ENCODE assay signal across 10 mouse cellular contexts in the genomic region with DNA sequence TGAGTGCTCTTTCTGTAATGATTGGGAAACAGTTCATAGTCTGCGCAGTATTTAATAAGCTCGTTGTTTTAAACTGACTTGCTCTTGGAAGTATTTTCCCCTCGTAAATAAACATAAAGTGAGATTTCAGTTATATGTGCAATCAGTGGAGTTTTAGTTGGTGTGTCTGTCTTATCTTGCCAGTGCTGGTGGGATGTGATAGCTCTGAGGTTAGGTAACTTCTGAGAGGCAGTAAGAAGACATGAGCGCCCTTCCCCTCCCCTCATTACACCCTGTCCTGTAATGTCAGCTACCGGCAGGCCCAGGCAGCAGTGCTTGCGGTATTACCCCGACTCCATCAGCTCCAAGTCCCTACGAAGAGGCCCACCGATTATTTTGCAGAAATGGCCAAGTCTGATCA. TPM values are rescaled to one million over a fixed set of nuclear protein-coding genes. Genes with fewer than 3 reads are reported as not detected.
DNase-seq lines count a peak whose midpoint lies in the region; ATAC-seq and TF ChIP-seq lines count a peak whose summit lies in the region.
"Had no signal": no experiment of that assay in that cellular context is flagged by ENCODE, and none has a peak within 500 bp of the region (broad histone marks: within the 10 kb centered on the region; RNA-seq: fewer than 3 reads in every experiment).

No protein-coding gene starts in this region.

- peaks cover 44% of the 10 kb centered on the region for H3K36me3 ChIP-seq in megakaryocyte, embryonic 14.5 days (replicated peaks; ENCODE audit: low read length)
- H3K36me3 ChIP-seq in forebrain, embryonic 13.5 days (ENCODE audit: poor library complexity, severe bottlenecking): peaks cover 42% of the 10 kb centered on the region
- H3K36me3 ChIP-seq in liver, adult 2 months (ENCODE audit: control insufficient read depth, insufficient read depth, low read length): peaks cover 21% of the 10 kb centered on the region; the same call in 1 of the 2 replicates
- peaks cover 29% of the 10 kb centered on the region for H3K36me3 ChIP-seq in stomach, embryonic 15.5 days

- WGBS in forebrain, embryonic 13.5 days: 92% methylated on average over 9 of the region's 9 CpGs
- WGBS in liver, adult 2 months: 70% methylated on average over 9 of the region's 9 CpGs
- WGBS in stomach, embryonic 15.5 days: 82% methylated on average over 9 of the region's 9 CpGs

- H3K79me2 ChIP-seq in liver, adult 2 months (ENCODE audit: control insufficient read depth, insufficient read depth, low read length): peaks cover 4% of the 10 kb centered on the region; the same call in 1 of the 2 replicates

- TF ChIP-seq CTCF in liver, adult 2 months (IDR thresholded peaks at IDR 0.05; ENCODE audit: low read depth, low read length): no peak

- peaks cover 18% of the 10 kb centered on the region for H3K4me1 ChIP-seq in megakaryocyte, embryonic 14.5 days
- H3K4me1 ChIP-seq in forebrain, embryonic 13.5 days: peaks cover 11% of the 10 kb centered on the region
- peaks cover 4% of the 10 kb centered on the region; the same call in 1 of the 2 replicates for H3K4me1 ChIP-seq in liver, adult 2 months (ENCODE audit: control insufficient read depth, insufficient read depth, low read length)
- peaks cover 8% of the 10 kb centered on the region; the same call in 1 of the 2 replicates for H3K4me1 ChIP-seq in stomach, embryonic 15.5 days

- peak overlapping the region; percentile 81; the same call in 1 of the 2 replicates for H3K9ac ChIP-seq in forebrain, embryonic 13.5 days
- no peak overlapping the region for H3K9ac ChIP-seq in liver, adult 2 months (ENCODE audit: low read depth, low read length)
- peak overlapping the region; percentile 51; the same call in 1 of the 2 replicates for H3K9ac ChIP-seq in stomach, embryonic 15.5 days

- ATAC-seq in megakaryocyte, adult 5-6 weeks (ENCODE audit: poor library complexity, severe bottlenecking): no peak
- ATAC-seq in forebrain, embryonic 13.5 days: no peak
- ATAC-seq in stomach, embryonic 15.5 days (ENCODE audit: insufficient read depth, low FRiP score, low read depth): no peak

- peak overlapping the region; percentile 98 for H3K4me3 ChIP-seq in megakaryocyte, embryonic 14.5 days (replicated peaks)
- H3K4me3 ChIP-seq in forebrain, embryonic 13.5 days: peak overlapping the region; percentile 82
- no peak overlapping the region for H3K4me3 ChIP-seq in liver, adult 2 months (ENCODE audit: insufficient read depth, low read depth, low read length)
- H3K4me3 ChIP-seq in stomach, embryonic 15.5 days (replicated peaks): peak overlapping the region; percentile 65

- no peak overlapping the region for H3K27ac ChIP-seq in forebrain, embryonic 13.5 days
- no peak overlapping the region for H3K27ac ChIP-seq in liver, adult 2 months (replicated peaks; ENCODE audit: insufficient read depth, low read depth, low read length)
- no peak overlapping the region for H3K27ac ChIP-seq in stomach, embryonic 15.5 days

- DNase-seq in liver, adult 2 months (ENCODE audit: extremely low read depth, low read depth, low spot score): peak; percentile 15
- no peak for DNase-seq in adrenal gland, postnatal 4 days (ENCODE audit: low spot score in 2 of 2)
- no peak for DNase-seq in urinary bladder, adult 18-20 months (ENCODE audit: low spot score in 2 of 2)
- no peak for DNase-seq in right cerebral cortex, postnatal 25 days

- no peak for TF ChIP-seq POLR2A in liver, adult 2 months (IDR thresholded peaks at IDR 0.05; ENCODE audit: extremely low read depth, insufficient read depth, low read length)

- H3K27me3 ChIP-seq in megakaryocyte, embryonic 14.5 days (replicated peaks): peaks cover under 1% of the 10 kb centered on the region
- no peaks in the 10 kb centered on the region for H3K27me3 ChIP-seq in forebrain, embryonic 13.5 days
- no peaks in the 10 kb centered on the region for H3K27me3 ChIP-seq in liver, adult 2 months (ENCODE audit: control insufficient read depth, insufficient read depth, low read length)
- H3K27me3 ChIP-seq in stomach, embryonic 15.5 days (replicated peaks): no peaks in the 10 kb centered on the region

- peak overlapping the region; percentile 97 for H3K4me2 ChIP-seq in forebrain, embryonic 13.5 days
- peak overlapping the region; percentile 84 for H3K4me2 ChIP-seq in stomach, embryonic 15.5 days

- H3K9me3 ChIP-seq in megakaryocyte, embryonic 14.5 days: no peaks in the 10 kb centered on the region
- H3K9me3 ChIP-seq in forebrain, embryonic 13.5 days (replicated peaks): peaks cover 7% of the 10 kb centered on the region
- no peaks in the 10 kb centered on the region for H3K9me3 ChIP-seq in stomach, embryonic 15.5 days

RNA-seq across cellular contexts. Expression of a gene that starts 1.2 kb away (rescaled TPM):
- 1.1 and 21.0 TPM in 2 replicates for polyA plus RNA-seq in megakaryocyte, embryonic 14.5 days (2012; ENCODE audit: insufficient read depth, low replicate concordance)
- total RNA-seq in megakaryocyte, adult 5-6 weeks (2015): 54.9 and 61.9 TPM in 2 replicates
- 46.8 and 63.7 TPM in 2 replicates for total RNA-seq in megakaryocyte, adult 5-6 weeks (2017)
- 147 and 168 TPM in 2 replicates for polyA plus RNA-seq in forebrain, embryonic 13.5 days (2015; fragmentation: Nextera tagmentation; extraction: Ambion mirVana)
- 19.6 and 19.9 TPM in 2 replicates for total RNA-seq in liver, adult 2 months (2014; rRNA removed)
- 10.3 and 13.0 TPM in 2 replicates for polyA plus RNA-seq in liver, adult 2 months (2012; rRNA removed)
- polyA plus RNA-seq in stomach, embryonic 15.5 days (2015; fragmentation: Nextera tagmentation; extraction: Ambion mirVana): 129 and 151 TPM in 2 replicates
- total RNA-seq in adrenal gland, postnatal 4 days (2021): 10 to 100 TPM; 72.5 to 84.1 TPM

RNA-seq across cellular contexts. Expression of a gene that starts 1.2 kb away (rescaled TPM):
- polyA plus RNA-seq in megakaryocyte, embryonic 14.5 days (2012; ENCODE audit: insufficient read depth, low replicate concordance): not detected in 2 replicates
- not detected in 2 replicates for total RNA-seq in megakaryocyte, adult 5-6 weeks (2015)
- total RNA-seq in megakaryocyte, adult 5-6 weeks (2017): 0.16 and 0.18 TPM in 2 replicates
- 0.78 and 0.90 TPM in 2 replicates for polyA plus RNA-seq in forebrain, embryonic 13.5 days (2015; fragmentation: Nextera tagmentation; extraction: Ambion mirVana)
- total RNA-seq in liver, adult 2 months (2014; rRNA removed): not detected in 2 replicates
- polyA plus RNA-seq in liver, adult 2 months (2012; rRNA removed): not detected in 2 replicates
- polyA plus RNA-seq in stomach, embryonic 15.5 days (2015; fragmentation: Nextera tagmentation; extraction: Ambion mirVana): 0.06 and 0.33 TPM in 2 replicates
- total RNA-seq in adrenal gland, postnatal 4 days (2021): under 1 TPM; 0.08 to 0.11 TPM
- total RNA-seq: adrenal gland, postnatal 25 days had no signal

RNA-seq across cellular contexts. Expression of a gene that starts 37.0 kb away (rescaled TPM):
- 0.08 TPM in 1 of 2 replicates, not detected in the other for polyA plus RNA-seq in megakaryocyte, embryonic 14.5 days (2012; ENCODE audit: insufficient read depth, low replicate concordance)
- not detected in 2 replicates for total RNA-seq in megakaryocyte, adult 5-6 weeks (2015)
- total RNA-seq in megakaryocyte, adult 5-6 weeks (2017): not detected in 2 replicates
- polyA plus RNA-seq in forebrain, embryonic 13.5 days (2015; fragmentation: Nextera tagmentation; extraction: Ambion mirVana): not detected in 2 replicates
- not detected in 2 replicates for total RNA-seq in liver, adult 2 months (2014; rRNA removed)
- not detected in 2 replicates for polyA plus RNA-seq in liver, adult 2 months (2012; rRNA removed)
- not detected in 2 replicates for polyA plus RNA-seq in stomach, embryonic 15.5 days (2015; fragmentation: Nextera tagmentation; extraction: Ambion mirVana)
- not detected for total RNA-seq in adrenal gland, postnatal 4 days (2021)
- total RNA-seq: adrenal gland, postnatal 25 days; heart, postnatal 25 days had no signal
